Mouse (Mus musculus) kidney, postnatal 14 days (tissue): ENCODE results near the gene Fam180a.
"Not testable (repeated sequence)": the region's sequence is repeated elsewhere in the genome, so short reads cannot be mapped to it uniquely, and the experiment has no call there.

ENCODE experiments used
- DNase-seq: peaks from one replicate; pipeline ENCODE4 v3.0.0; 2022; ENCODE audit warnings: mixed read lengths

The Fam180a gene

GRCm38 (mm10) chr6:35326111-35326515 lies at the start of gene Fam180a:
Fam180a (minus strand) TSS chr6:35326141.
- peak; percentile 59 for DNase-seq

- DNase-seq = no peak
Observed at GRCm38 (mm10) chr6:35374052-35374451, 48.1 kb upstream of the Fam180a start.

- no peak for DNase-seq
Observed at GRCm38 (mm10) chr6:35370356-35370755, 44.4 kb upstream of the Fam180a start.

GRCm38 (mm10) chr6:35369578-35370282 lies 43.8 kb upstream of the Fam180a start:
- not testable (repeated sequence) for DNase-seq

GRCm38 (mm10) chr6:35362596-35362995 lies 36.7 kb upstream of the Fam180a start:
- no peak for DNase-seq

GRCm38 (mm10) chr6:35355320-35355719 lies 29.4 kb upstream of the Fam180a start:
- no peak for DNase-seq

GRCm38 (mm10) chr6:35354622-35354998 lies 28.7 kb upstream of the Fam180a start:
- no peak for DNase-seq

- no peak for DNase-seq
Observed at GRCm38 (mm10) chr6:35353846-35354621, 28.1 kb upstream of the Fam180a start.

- DNase-seq = no peak
Observed at GRCm38 (mm10) chr6:35353416-35353815, 27.5 kb upstream of the Fam180a start.

GRCm38 (mm10) chr6:35352867-35353266 lies 26.9 kb upstream of the Fam180a start:
- DNase-seq = no peak

- DNase-seq = no peak
Observed at GRCm38 (mm10) chr6:35351826-35352225, 25.9 kb upstream of the Fam180a start.

GRCm38 (mm10) chr6:35349784-35350183 lies 23.8 kb upstream of the Fam180a start:
- DNase-seq = peak; percentile 65

- DNase-seq = no peak
Observed at GRCm38 (mm10) chr6:35338640-35339039, 12.7 kb upstream of the Fam180a start.

GRCm38 (mm10) chr6:35337836-35338235 lies 11.9 kb upstream of the Fam180a start:
- no peak for DNase-seq

GRCm38 (mm10) chr6:35335452-35335851 lies 9.5 kb upstream of the Fam180a start:
- DNase-seq = peak; percentile 46

GRCm38 (mm10) chr6:35334278-35334677 lies 8.3 kb upstream of the Fam180a start:
- DNase-seq = no peak

GRCm38 (mm10) chr6:35333632-35334031 lies 7.7 kb upstream of the Fam180a start:
- DNase-seq = no peak

- no peak for DNase-seq
Observed at GRCm38 (mm10) chr6:35330834-35331233, 4.9 kb upstream of the Fam180a start.

GRCm38 (mm10) chr6:35329956-35330355 lies 4.0 kb upstream of the Fam180a start:
- no peak for DNase-seq

- no peak for DNase-seq
Observed at GRCm38 (mm10) chr6:35324306-35324705, 1.6 kb downstream of the Fam180a start.

GRCm38 (mm10) chr6:35323046-35323445 lies 2.9 kb downstream of the Fam180a start:
- DNase-seq = no peak

GRCm38 (mm10) chr6:35321105-35321504 lies 4.8 kb downstream of the Fam180a start:
- peak; percentile 40 for DNase-seq

- DNase-seq = no peak
Observed at GRCm38 (mm10) chr6:35319850-35320249, 6.1 kb downstream of the Fam180a start.

- DNase-seq = no peak
Observed at GRCm38 (mm10) chr6:35313520-35313919, 12.4 kb downstream of the Fam180a start.
